Mouse (Mus musculus) limb, embryonic 11.5 days (tissue): ENCODE measurements at regions not wholly inside any gene's neighbourhood (a gene's known extent, or its start where the extent isn't known, plus 50 kb on each side); places are given as distances from the start of the nearest gene placed in this dataset.

Experiments
- ATAC-seq: fragments of 200-750 bp; cut with Nextera tagmentation; 2 replicates; pipeline ENCODE4 v1.8.0; 2017; ENCODE audit warnings: low read depth; ENCODE audit not compliant: insufficient number of reproducible peaks, low FRiP score, low TSS enrichment
- DNase-seq: peaks from one replicate; pipeline ENCODE4 v3.0.0-alpha.2; 2015; ENCODE audit warnings: low spot score
- H3K27ac ChIP-seq: fragments of 300-500 bp; sonication (generic); replicated peaks from 2 replicates; pipeline ENCODE4 v1.5.1; 2014; ENCODE audit warnings: low read depth, mild to moderate bottlenecking, low read length
- H3K27me3 ChIP-seq: fragments of 300-500 bp; sonication (generic); 2 replicates; pipeline ENCODE4 v1.6.1; 2014; ENCODE audit warnings: mild to moderate bottlenecking, low read length, mixed read lengths; ENCODE audit not compliant: control insufficient read depth, insufficient read depth
- H3K36me3 ChIP-seq: fragments of 300-500 bp; sonication (generic); 2 replicates; pipeline ENCODE4 v1.6.1; 2014; ENCODE audit warnings: mild to moderate bottlenecking, low read length, moderate library complexity, mixed read lengths; ENCODE audit not compliant: control insufficient read depth, insufficient read depth
- H3K4me1 ChIP-seq: fragments of 300-500 bp; sonication (generic); 2 replicates; pipeline ENCODE4 v1.6.1; 2014; ENCODE audit warnings: low read length, mixed read lengths; ENCODE audit not compliant: control insufficient read depth, insufficient read depth
- H3K4me2 ChIP-seq: fragments of 300-500 bp; sonication (generic); 2 replicates; pipeline ENCODE4 v1.6.1; 2014; ENCODE audit warnings: low read depth, mild to moderate bottlenecking, moderate library complexity; ENCODE audit not compliant: severe bottlenecking
- H3K4me3 ChIP-seq: fragments of 300-500 bp; sonication (generic); 2 replicates; pipeline ENCODE4 v1.5.1; 2014; ENCODE audit warnings: low read depth, low read length
- H3K9ac ChIP-seq: fragments of 300-500 bp; sonication (generic); 2 replicates; pipeline ENCODE4 v1.6.1; 2014; ENCODE audit warnings: mild to moderate bottlenecking, low read length
- H3K9me3 ChIP-seq: fragments of 300-500 bp; sonication (generic); 2 replicates; pipeline ENCODE4 v1.6.1; 2016; ENCODE audit warnings: low read length; ENCODE audit not compliant: control insufficient read depth
- WGBS: fragments of 180-500 bp; shearing (Covaris S2); extraction: QIAGEN DNeasy Blood & Tissue Kit; methylation state at CpG from one replicate; pipeline ENCODE4 v1.1.7; 2014; 5-methylcytosine and 5-hydroxymethylcytosine counted together

- H3K4me2 ChIP-seq = no peak overlapping the region
- 67% methylated on average over 2 of the region's 2 CpGs for WGBS
- no peak overlapping the region for H3K4me3 ChIP-seq
- DNase-seq (peak; percentile 30), ATAC-seq (no peak)
- H3K9ac ChIP-seq = no peak overlapping the region
- no peak overlapping the region for H3K27ac ChIP-seq
- H3K27me3 ChIP-seq = no peaks in the 10 kb centered on the region
- H3K36me3 ChIP-seq = no peaks in the 10 kb centered on the region; the same call in 1 of the 2 replicates
- H3K4me1 ChIP-seq = no peaks in the 10 kb centered on the region
- H3K9me3 ChIP-seq = no peaks in the 10 kb centered on the region
These were observed 144.7 kb downstream of the Cct6b start for GRCm38 (mm10) chr11:82619418-82619817.

GRCm38 (mm10) chr11:82618457-82618856 lies 145.7 kb downstream of the Cct6b start:
- 2% methylated on average over 9 of the region's 9 CpGs for WGBS
- DNase-seq (no peak), ATAC-seq (no peak)
- Histone ChIP-seq H3K27me3 (no peaks in the 10 kb centered on the region), H3K4me1 (no peaks in the 10 kb centered on the region), H3K36me3 (no peaks in the 10 kb centered on the region; the same call in 1 of the 2 replicates), H3K27ac (no peak overlapping the region), H3K9me3 (no peaks in the 10 kb centered on the region), H3K4me2 (no peak overlapping the region), H3K4me3 (no peak overlapping the region), H3K9ac (no peak overlapping the region; the same call in 1 of the 2 replicates)

- H3K27ac ChIP-seq = no peak overlapping the region
- no peak overlapping the region for H3K9ac ChIP-seq
- no peaks in the 10 kb centered on the region for H3K27me3 ChIP-seq
- no peaks in the 10 kb centered on the region for H3K4me1 ChIP-seq
- 54% methylated on average over 7 of the region's 7 CpGs for WGBS
- ATAC-seq (no peak), DNase-seq (no peak)
- H3K9me3 ChIP-seq = no peaks in the 10 kb centered on the region
- no peaks in the 10 kb centered on the region for H3K36me3 ChIP-seq
- no peak overlapping the region for H3K4me2 ChIP-seq
- H3K4me3 ChIP-seq = no peak overlapping the region
These were observed 147.3 kb downstream of the Cct6b start for GRCm38 (mm10) chr11:82616856-82617255.

GRCm38 (mm10) chr11:82614356-82614755 lies 149.8 kb downstream of the Cct6b start:
- no peaks in the 10 kb centered on the region for H3K27me3 ChIP-seq
- no peaks in the 10 kb centered on the region for H3K36me3 ChIP-seq
- ATAC-seq = no peak
- H3K4me1 ChIP-seq = no peaks in the 10 kb centered on the region
- no peak overlapping the region for H3K4me3 ChIP-seq
- H3K9ac ChIP-seq = no peak overlapping the region
- WGBS = 89% methylated on average over 9 of the region's 9 CpGs
- no peak overlapping the region for H3K4me2 ChIP-seq
- H3K27ac ChIP-seq = no peak overlapping the region
- no peaks in the 10 kb centered on the region for H3K9me3 ChIP-seq
- DNase-seq = no peak

- H3K27ac ChIP-seq = no peak overlapping the region
- no peaks in the 10 kb centered on the region for H3K36me3 ChIP-seq
- no peaks in the 10 kb centered on the region for H3K4me1 ChIP-seq
- no peak for ATAC-seq
- WGBS = 18% methylated on average over 6 of the region's 6 CpGs
- DNase-seq = peak; percentile 75
- no peak overlapping the region for H3K4me2 ChIP-seq
- no peak overlapping the region for H3K4me3 ChIP-seq
- no peaks in the 10 kb centered on the region for H3K27me3 ChIP-seq
- no peaks in the 10 kb centered on the region for H3K9me3 ChIP-seq
- no peak overlapping the region for H3K9ac ChIP-seq
These were observed 150.6 kb downstream of the Cct6b start for GRCm38 (mm10) chr11:82613503-82613902.

GRCm38 (mm10) chr11:82612026-82612425 lies 152.1 kb downstream of the Cct6b start:
- Histone ChIP-seq H3K4me2 (no peak overlapping the region), H3K4me1 (no peaks in the 10 kb centered on the region), H3K4me3 (no peak overlapping the region), H3K27me3 (no peaks in the 10 kb centered on the region), H3K27ac (no peak overlapping the region), H3K36me3 (no peaks in the 10 kb centered on the region), H3K9ac (no peak overlapping the region), H3K9me3 (no peaks in the 10 kb centered on the region)
- no peak for ATAC-seq
- DNase-seq = no peak

GRCm38 (mm10) chr11:82608963-82609362 lies 155.2 kb downstream of the Cct6b start:
- ATAC-seq (no peak), DNase-seq (no peak)
- Histone ChIP-seq H3K27me3 (no peaks in the 10 kb centered on the region), H3K4me2 (no peak overlapping the region), H3K4me3 (no peak overlapping the region), H3K4me1 (no peaks in the 10 kb centered on the region), H3K36me3 (no peaks in the 10 kb centered on the region), H3K9ac (no peak overlapping the region), H3K27ac (no peak overlapping the region), H3K9me3 (no peaks in the 10 kb centered on the region)
- 24% methylated on average over 1 of the region's 1 CpGs for WGBS

GRCm38 (mm10) chr11:82607661-82608060 lies 156.5 kb downstream of the Cct6b start:
- no peaks in the 10 kb centered on the region for H3K9me3 ChIP-seq
- no peak for DNase-seq
- 90% methylated on average over 5 of the region's 5 CpGs for WGBS
- H3K36me3 ChIP-seq = no peaks in the 10 kb centered on the region
- H3K4me1 ChIP-seq = no peaks in the 10 kb centered on the region
- no peaks in the 10 kb centered on the region for H3K27me3 ChIP-seq
- H3K4me2 ChIP-seq = no peak overlapping the region
- no peak overlapping the region for H3K4me3 ChIP-seq
- H3K27ac ChIP-seq = no peak overlapping the region
- no peak for ATAC-seq
- no peak overlapping the region for H3K9ac ChIP-seq

GRCm38 (mm10) chr11:82604251-82604835 lies 159.8 kb downstream of the Cct6b start:
- 41% methylated on average over 7 of the region's 7 CpGs for WGBS
- H3K9ac ChIP-seq = no peak overlapping the region
- ATAC-seq (no peak), DNase-seq (no peak)
- H3K27me3 ChIP-seq = 0 out of 2 replicates have a peak, but pooled peaks cover 2% of the 10 kb centered on the region
- H3K4me3 ChIP-seq = no peak overlapping the region
- H3K4me1 ChIP-seq = no peaks in the 10 kb centered on the region
- H3K4me2 ChIP-seq = no peak overlapping the region
- H3K27ac ChIP-seq = no peak overlapping the region
- H3K36me3 ChIP-seq = no peaks in the 10 kb centered on the region
- H3K9me3 ChIP-seq = no peaks in the 10 kb centered on the region
